Mouse (Mus musculus): ENCODE data around the gene Dusp8.

- no peak for TF ChIP-seq CTCF (IDR thresholded peaks at IDR 0.05; ENCODE audit: low read depth)
- TF ChIP-seq EP300 (IDR thresholded peaks at IDR 0.05; ENCODE audit: low read depth), result no peak
Measured at GRCm38 (mm10) chr7:142071212-142071578, 24.4 kb downstream of the Dusp8 start.
